Mouse (Mus musculus): ENCODE measurements around the gene Gmeb1.

The Gmeb1 gene

GRCm38 (mm10) chr4:132217781-132218180, 43.6 kb downstream of the Gmeb1 start:
- DNase-seq, result no peak

- no peak for DNase-seq
Measured at GRCm38 (mm10) chr4:132216602-132217001, 44.8 kb downstream of the Gmeb1 start.

- no peak for DNase-seq
Measured at GRCm38 (mm10) chr4:132214847-132215246, 46.6 kb downstream of the Gmeb1 start.

- DNase-seq, result peak; percentile 99
Measured at GRCm38 (mm10) chr4:132211953-132212734, 49.3 kb downstream of the Gmeb1 start, which contains the start of gene Ythdf2. Gene Ythdf2, minus strand, starts transcription at chr4:132212303.

GRCm38 (mm10) chr4:132211091-132211942, 50.1 kb downstream of the Gmeb1 start:
- peak; percentile 34 for DNase-seq

- no peak for DNase-seq
Measured at GRCm38 (mm10) chr4:132210325-132210724, 51.1 kb downstream of the Gmeb1 start.

GRCm38 (mm10) chr4:132209299-132209698, 52.1 kb downstream of the Gmeb1 start:
- no peak for DNase-seq

- no peak for DNase-seq
Measured at GRCm38 (mm10) chr4:132207280-132207679, 54.1 kb downstream of the Gmeb1 start.

- no peak for DNase-seq
Measured at GRCm38 (mm10) chr4:132198771-132199170, 62.6 kb downstream of the Gmeb1 start.

GRCm38 (mm10) chr4:132198285-132198712, 63.1 kb downstream of the Gmeb1 start:
- DNase-seq, result peak; percentile 76

- DNase-seq, result peak; percentile 43
Measured at GRCm38 (mm10) chr4:132194975-132195374, 66.4 kb downstream of the Gmeb1 start.

- DNase-seq, result no peak
Measured at GRCm38 (mm10) chr4:132194373-132194772, 67.0 kb downstream of the Gmeb1 start.

GRCm38 (mm10) chr4:132187826-132188401, 73.5 kb downstream of the Gmeb1 start:
- DNase-seq, result no peak

- DNase-seq, result no peak
Measured at GRCm38 (mm10) chr4:132183162-132183561, 78.2 kb downstream of the Gmeb1 start.

GRCm38 (mm10) chr4:132181721-132182658, 79.4 kb downstream of the Gmeb1 start:
- DNase-seq, result peak; percentile 56

GRCm38 (mm10) chr4:132180710-132181109, 80.7 kb downstream of the Gmeb1 start:
- DNase-seq, result peak; percentile 41

- DNase-seq, result peak; percentile 73
Measured at GRCm38 (mm10) chr4:132178630-132179059, 82.8 kb downstream of the Gmeb1 start.

- no peak for DNase-seq
Measured at GRCm38 (mm10) chr4:132176474-132176873, 84.9 kb downstream of the Gmeb1 start.
